Mouse (Mus musculus) megakaryocyte, embryonic 14.5 days (primary cell): ENCODE results near the gene Inip. TPM values are rescaled to one million over a fixed set of nuclear protein-coding genes. Genes with fewer than 3 reads are reported as not detected.

ENCODE experiments used
- H3K27me3 ChIP-seq: replicated peaks from 2 replicates; pipeline ENCODE3; 2012; ENCODE audit warnings: inconsistent platforms
- H3K36me3 ChIP-seq: replicated peaks from 2 replicates; pipeline ENCODE3; 2012; ENCODE audit warnings: low read length, inconsistent platforms, mixed read lengths
- H3K4me1 ChIP-seq: 2 replicates; pipeline ENCODE4 v1.6.1; 2012; ENCODE audit warnings: inconsistent platforms
- H3K4me3 ChIP-seq: replicated peaks from 2 replicates; pipeline ENCODE3; 2012; ENCODE audit warnings: moderate library complexity, mild to moderate bottlenecking, inconsistent platforms
- H3K9me3 ChIP-seq: 2 replicates; pipeline ENCODE4 v1.6.1; 2012; ENCODE audit warnings: inconsistent platforms
- FLI1 ChIP-seq: IDR thresholded peaks from 2 replicates; pipeline ENCODE4 v1.6.1; 2012; ENCODE audit warnings: low read length, inconsistent platforms, mixed read lengths
- GATA1 ChIP-seq: IDR thresholded peaks from 3 replicates; pipeline ENCODE4 v1.6.1; 2012; ENCODE audit warnings: mixed read lengths, low read length, inconsistent platforms, borderline replicate concordance
- polyA plus RNA-seq: library from polyadenylated mRNA; stranded (reverse); fragments of >175 nt; gene quantifications from 2 replicates; pipeline ENCODE4 v1.2.3, GENCODE M21; 2012; ENCODE audit warnings: low replicate concordance; ENCODE audit not compliant: insufficient read depth

Gene Inip
- polyA plus RNA-seq, 1 experiment = 9.7 TPM

DNA sequence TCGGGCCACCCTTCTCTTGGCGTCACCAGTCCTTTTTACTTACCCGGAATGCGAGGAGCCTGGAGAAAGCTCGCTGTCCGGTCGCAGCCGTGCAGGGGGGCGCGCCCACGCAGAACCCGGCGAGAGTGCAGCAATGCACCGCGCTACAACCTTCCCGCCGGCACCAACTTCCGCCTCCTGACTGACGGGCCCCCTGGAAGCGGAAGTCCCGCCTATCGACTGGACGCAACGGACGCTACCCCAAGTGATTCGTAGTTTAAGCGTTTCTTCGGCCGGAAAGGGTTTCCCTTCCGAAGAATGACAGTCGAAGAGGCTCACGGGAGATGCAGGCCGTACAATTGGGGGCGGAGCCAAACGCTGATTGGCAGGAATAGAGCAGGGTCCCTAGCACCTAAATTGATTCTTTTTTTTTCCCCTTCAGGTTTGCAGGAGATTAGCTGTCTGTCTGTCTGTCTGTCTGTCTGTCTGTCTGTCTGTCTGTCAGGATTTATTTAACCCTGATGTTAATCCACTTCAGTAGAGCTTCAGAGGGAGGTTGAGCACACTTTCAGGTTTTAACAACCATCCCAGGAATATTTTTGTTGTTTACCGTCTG is 17.6 kb downstream of the Inip start:
- peaks cover 9% of the 10 kb centered on the region for H3K36me3 ChIP-seq
- H3K9me3 ChIP-seq = no peaks in the 10 kb centered on the region
- peaks cover 58% of the 10 kb centered on the region for H3K4me1 ChIP-seq
- TF ChIP-seq FLI1 (peak; percentile 84; the same call in 1 of the 2 replicates), GATA1 (no peak)
- H3K27me3 ChIP-seq = no peaks in the 10 kb centered on the region
- peak overlapping the region; percentile 98 for H3K4me3 ChIP-seq

DNA sequence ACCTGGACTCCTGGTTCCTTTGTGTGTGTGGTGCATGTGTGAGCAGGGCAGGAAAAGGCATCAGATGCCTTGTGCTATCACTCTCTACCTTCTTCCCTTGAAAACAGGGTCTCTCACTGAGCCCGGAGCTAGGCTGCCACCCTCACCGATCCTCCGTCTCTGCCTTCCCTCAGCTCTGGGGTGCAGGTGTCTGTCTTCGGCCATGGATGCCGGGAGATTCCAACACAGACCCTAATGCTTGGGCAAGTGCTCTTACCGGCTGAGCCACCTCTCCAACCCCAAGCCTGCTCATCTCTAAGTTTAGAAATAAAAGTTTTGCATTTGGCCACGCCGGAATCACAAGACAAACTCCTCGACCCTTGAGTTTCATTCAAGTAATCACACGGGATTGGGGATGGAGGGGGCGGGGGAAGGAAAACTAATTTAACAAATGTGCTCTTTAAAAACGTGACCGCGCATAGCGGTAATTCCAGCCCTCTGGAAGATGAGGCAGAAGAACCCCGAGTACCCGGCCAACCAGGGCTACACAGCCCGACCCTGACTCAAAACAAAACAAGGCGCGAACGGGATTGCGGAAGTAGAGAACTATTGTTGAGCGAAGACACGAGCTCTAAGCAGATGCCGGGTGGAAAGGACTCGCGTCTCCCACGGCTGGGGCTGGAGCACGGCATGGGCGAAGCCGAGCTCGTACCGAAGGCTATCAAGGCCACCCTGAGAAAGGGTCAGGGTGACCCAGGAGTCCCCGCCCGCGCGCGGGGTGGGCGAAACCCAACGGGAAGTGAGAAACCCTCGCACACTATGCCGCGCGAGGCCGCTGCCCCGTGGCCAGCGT is 18.3 kb downstream of the Inip start:
- TF ChIP-seq FLI1 (no peak), GATA1 (no peak)
- Histone ChIP-seq H3K36me3 (peaks cover 11% of the 10 kb centered on the region), H3K9me3 (no peaks in the 10 kb centered on the region), H3K4me1 (peaks cover 58% of the 10 kb centered on the region), H3K4me3 (peak overlapping the region; percentile 98), H3K27me3 (no peaks in the 10 kb centered on the region)

DNA sequence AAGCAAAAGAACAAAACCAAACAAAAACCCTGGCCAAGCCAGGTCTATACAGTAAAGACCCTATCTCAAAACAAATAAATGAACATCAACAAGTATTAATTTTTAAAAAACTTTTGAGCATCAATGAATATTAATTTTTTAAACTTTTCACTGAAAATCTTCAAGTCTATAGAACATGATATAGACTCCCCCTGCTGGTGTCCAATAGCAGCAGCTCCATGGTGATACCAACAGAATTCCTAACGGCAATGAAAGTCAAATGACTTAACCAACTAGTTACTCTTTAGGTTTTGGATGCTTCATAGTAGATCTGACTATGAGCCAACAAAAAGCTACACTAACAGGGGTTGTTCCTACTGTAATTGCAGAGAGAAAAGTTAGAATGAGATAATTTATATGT is 20.8 kb downstream of the Inip start:
- H3K27me3 ChIP-seq = no peaks in the 10 kb centered on the region
- peaks cover 56% of the 10 kb centered on the region for H3K4me1 ChIP-seq
- H3K4me3 ChIP-seq = no peak overlapping the region
- peaks cover 28% of the 10 kb centered on the region for H3K36me3 ChIP-seq
- TF ChIP-seq FLI1 (no peak), GATA1 (no peak)
- no peaks in the 10 kb centered on the region for H3K9me3 ChIP-seq

DNA sequence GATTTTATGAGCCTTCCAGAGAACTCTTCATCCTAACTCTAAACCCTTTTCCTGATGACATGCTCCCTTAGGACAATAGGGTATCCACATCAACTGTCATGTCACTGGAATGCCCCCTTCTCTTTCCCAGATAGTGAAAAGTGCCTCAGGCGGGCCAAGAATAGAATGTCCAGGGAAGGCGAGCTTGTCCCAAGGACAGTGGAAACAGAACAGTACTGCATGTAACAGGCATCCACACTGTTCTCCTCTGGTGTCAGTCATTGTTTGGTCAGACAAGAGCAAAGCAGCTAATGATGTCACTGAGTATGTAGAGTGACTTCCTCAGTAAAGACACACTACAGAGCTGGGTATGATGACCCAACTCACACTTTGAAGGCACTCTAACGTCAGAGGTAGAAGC is 23.6 kb downstream of the Inip start:
- H3K4me1 ChIP-seq = peaks cover 46% of the 10 kb centered on the region

DNA sequence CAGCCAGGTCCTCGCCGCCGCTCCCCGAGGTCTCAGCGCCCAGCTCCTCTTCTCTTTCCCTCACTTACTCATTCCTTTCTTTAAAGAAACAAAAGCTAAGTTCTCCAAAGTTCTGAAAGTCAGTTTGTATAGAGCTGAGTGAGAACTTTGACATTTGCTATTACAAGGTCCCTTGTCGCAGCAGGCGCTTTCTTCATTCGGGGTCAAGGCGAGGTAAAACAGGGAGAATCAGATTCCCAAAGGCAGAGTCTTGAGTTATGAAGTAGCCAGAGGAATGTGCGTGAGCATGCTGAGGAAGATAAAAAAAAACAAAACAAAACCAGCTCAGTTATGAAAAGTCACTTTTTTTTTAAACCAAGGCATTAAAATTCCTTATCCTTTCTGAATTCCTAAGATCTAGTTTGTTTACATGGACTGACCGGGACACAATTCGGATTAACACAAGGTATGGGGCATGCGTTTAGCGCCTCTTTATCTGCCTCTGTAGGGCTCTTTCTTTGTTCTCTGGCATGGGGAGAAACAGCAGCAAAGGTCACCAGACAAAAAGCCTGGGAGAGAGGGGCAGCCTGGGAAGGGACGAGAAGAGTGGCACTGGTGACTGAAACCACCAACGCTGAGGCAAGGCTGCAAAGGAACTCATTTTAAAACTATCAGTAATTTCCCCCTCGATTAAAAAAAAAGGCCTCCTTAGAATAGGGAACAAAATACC is 29.1 kb downstream of the Inip start:
- H3K9me3 ChIP-seq = no peaks in the 10 kb centered on the region
- TF ChIP-seq FLI1 = no peak
- no peak for TF ChIP-seq GATA1
- H3K4me3 ChIP-seq = no peak overlapping the region
- peaks cover 78% of the 10 kb centered on the region for H3K36me3 ChIP-seq
- peaks cover 46% of the 10 kb centered on the region for H3K4me1 ChIP-seq
- H3K27me3 ChIP-seq = no peaks in the 10 kb centered on the region

More for the DNA sequence above, 23.6 kb downstream of the Inip start:
- Histone ChIP-seq H3K4me3 (no peak overlapping the region), H3K9me3 (no peaks in the 10 kb centered on the region), H3K27me3 (no peaks in the 10 kb centered on the region), H3K36me3 (peaks cover 54% of the 10 kb centered on the region)
- TF ChIP-seq GATA1 = no peak
- no peak for TF ChIP-seq FLI1

DNA sequence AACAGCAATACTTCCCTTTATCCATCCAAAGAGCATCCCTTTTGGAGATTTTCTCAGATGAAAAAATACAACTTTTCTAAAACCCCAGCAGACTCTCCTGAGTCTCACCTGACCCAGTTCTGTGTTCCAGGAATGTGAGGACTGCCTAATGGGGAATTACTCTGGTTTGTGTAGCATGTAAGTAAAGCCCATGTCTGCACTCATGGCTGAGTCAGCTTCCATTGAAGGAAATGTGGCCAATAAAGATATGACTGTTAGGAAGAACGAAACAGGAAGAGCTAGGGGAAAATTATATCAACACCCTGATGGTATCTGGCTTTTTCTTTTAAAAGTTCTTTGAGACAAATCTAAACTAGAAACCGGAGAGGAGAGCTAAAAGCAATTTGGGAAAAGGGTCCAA is 33.7 kb downstream of the Inip start:
- Histone ChIP-seq H3K27me3 (no peaks in the 10 kb centered on the region), H3K9me3 (no peaks in the 10 kb centered on the region), H3K4me3 (peak overlapping the region; percentile 75), H3K36me3 (peaks cover 45% of the 10 kb centered on the region), H3K4me1 (peaks cover 79% of the 10 kb centered on the region)
- no peak for TF ChIP-seq GATA1
- TF ChIP-seq FLI1 = no peak

DNA sequence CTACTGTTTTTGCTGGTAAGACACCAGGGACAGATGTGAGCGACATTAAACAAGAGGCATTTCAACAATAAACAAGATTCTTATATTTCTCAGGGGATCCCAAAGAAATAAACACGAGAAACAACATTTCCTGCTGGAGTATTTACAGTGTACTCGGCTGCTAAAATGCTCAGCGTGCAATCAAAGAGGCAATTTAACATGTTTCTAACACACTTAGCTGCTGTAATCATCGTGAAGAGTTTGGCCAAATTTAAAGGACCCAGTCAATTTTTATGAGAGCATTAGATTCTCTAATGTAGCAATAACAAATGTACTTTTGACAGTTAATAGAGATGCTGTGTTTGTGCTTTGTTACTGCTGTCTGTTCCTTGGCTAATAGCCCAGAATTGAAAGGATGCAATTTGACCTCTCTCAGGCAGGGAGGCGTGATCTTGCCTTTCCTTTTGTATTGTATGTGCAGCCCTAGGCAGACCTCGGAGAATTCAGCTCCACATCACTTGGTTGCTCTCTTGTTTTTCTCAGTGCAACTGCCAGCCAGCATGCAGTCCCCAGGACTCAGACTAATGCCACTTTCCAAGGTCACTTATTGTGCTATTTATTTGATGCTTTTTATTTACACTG is 35.9 kb downstream of the Inip start:
- H3K4me3 ChIP-seq = no peak overlapping the region

DNA sequence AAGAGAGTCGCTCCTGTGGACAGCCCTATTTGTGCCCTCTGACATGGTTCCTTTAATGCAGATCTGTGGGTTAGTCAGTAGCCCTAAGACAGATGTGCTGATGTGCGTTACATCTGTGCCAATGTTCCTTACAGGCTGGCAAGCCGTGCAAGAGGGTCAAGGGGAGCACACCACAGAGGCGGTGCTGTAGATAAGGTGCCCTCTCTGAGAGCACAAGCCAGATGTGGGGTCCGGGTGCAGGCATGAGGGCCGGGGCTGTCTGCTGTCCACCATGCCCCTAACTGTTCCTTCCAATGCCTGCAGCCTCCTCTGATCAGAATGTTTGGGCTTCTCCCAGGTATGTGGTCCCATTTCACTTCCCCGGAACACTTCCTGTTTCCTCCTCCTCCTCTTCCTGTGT is 36.4 kb downstream of the Inip start:
- peaks cover 17% of the 10 kb centered on the region for H3K36me3 ChIP-seq
- TF ChIP-seq GATA1 (no peak), FLI1 (no peak)
- H3K4me1 ChIP-seq = peaks cover 84% of the 10 kb centered on the region
- no peaks in the 10 kb centered on the region for H3K9me3 ChIP-seq
- H3K27me3 ChIP-seq = no peaks in the 10 kb centered on the region
- no peak overlapping the region for H3K4me3 ChIP-seq

More for the DNA sequence above, 35.9 kb downstream of the Inip start:
- no peak for TF ChIP-seq FLI1
- no peak for TF ChIP-seq GATA1
- peaks cover 23% of the 10 kb centered on the region for H3K36me3 ChIP-seq
- peaks cover 87% of the 10 kb centered on the region for H3K4me1 ChIP-seq
- no peaks in the 10 kb centered on the region for H3K27me3 ChIP-seq
- no peaks in the 10 kb centered on the region for H3K9me3 ChIP-seq

DNA sequence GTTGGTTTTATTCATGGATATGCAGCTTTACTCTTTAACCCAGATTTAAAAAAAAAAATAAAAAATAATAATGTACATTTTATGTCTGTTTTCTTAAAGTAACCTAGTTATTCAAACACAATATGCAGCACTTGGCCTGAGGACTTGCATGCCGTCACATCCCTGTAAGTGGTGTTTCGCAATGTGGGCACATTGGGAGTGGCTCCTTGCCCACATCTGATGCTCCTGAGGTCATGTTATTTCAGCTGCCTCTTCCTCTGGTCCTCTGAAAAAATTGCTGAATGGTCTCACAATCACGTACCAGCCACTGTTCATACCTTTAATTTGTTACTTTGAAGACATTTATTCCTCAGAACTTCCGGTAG is 40.0 kb downstream of the Inip start:
- Histone ChIP-seq H3K36me3 (peaks cover 6% of the 10 kb centered on the region), H3K9me3 (no peaks in the 10 kb centered on the region), H3K4me3 (no peak overlapping the region), H3K27me3 (no peaks in the 10 kb centered on the region), H3K4me1 (peaks cover 65% of the 10 kb centered on the region)
- TF ChIP-seq FLI1 = no peak
- no peak for TF ChIP-seq GATA1
